Mouse (Mus musculus) right cerebral cortex, adult 18-20 months (tissue): ENCODE results near the gene Slc2a9.
A peak's percentile ranks its signal among the peaks of the same experiment; 100 is the strongest.

Source experiments
- DNase-seq: peaks from one replicate; pipeline ENCODE4 v3.0.0; 2022; ENCODE audit warnings: mixed read lengths

Gene Slc2a9

GRCm38 (mm10) chr5:38366650-38367470, 136.1 kb downstream of the Slc2a9 start:
- peak; percentile 28 for DNase-seq

GRCm38 (mm10) chr5:38365521-38365920, 137.4 kb downstream of the Slc2a9 start:
- DNase-seq, result no peak

GRCm38 (mm10) chr5:38364396-38364795, 138.5 kb downstream of the Slc2a9 start:
- peak; percentile 79 for DNase-seq

DNA sequence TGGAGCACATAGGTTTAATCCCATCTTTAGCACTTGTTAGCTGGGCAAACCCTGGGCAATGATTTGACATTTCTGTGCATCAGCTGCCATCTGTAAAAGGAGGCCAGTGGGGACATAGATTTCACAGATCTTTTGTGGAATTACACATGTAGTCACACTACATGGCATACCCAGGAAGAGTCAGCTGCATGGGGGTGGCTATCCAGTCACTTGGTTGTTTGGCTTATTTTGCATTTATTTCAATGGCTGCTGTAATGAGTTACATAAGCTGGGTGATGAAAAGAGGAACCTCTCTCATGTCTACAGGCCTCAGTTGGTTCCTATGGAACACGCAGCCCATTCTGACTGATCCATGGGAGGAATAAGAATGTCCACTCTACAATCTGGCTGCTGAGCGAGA, 143.2 kb downstream of the Slc2a9 start:
- DNase-seq, result no peak

DNA sequence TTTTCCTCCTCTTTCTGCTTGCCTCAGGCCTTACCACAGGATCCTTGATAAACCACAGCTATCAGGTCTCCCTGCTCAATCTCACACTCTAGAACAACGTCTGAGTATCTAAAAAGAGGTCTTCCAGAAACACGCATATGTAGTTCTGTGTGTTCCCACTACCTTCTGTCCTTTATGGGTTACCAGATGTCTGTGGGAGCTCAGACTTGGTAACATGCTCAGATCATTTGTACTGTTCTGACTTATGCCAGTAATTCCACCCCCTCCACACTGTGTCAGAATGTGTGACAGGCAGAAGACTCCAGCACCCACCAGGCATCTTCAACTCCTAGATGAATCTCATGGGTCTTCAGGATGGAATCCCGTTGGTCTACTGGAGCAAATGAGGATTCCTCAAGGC, 146.0 kb downstream of the Slc2a9 start:
- peak; percentile 31 for DNase-seq

GRCm38 (mm10) chr5:38350351-38350929, 152.5 kb downstream of the Slc2a9 start:
- no peak for DNase-seq

DNA sequence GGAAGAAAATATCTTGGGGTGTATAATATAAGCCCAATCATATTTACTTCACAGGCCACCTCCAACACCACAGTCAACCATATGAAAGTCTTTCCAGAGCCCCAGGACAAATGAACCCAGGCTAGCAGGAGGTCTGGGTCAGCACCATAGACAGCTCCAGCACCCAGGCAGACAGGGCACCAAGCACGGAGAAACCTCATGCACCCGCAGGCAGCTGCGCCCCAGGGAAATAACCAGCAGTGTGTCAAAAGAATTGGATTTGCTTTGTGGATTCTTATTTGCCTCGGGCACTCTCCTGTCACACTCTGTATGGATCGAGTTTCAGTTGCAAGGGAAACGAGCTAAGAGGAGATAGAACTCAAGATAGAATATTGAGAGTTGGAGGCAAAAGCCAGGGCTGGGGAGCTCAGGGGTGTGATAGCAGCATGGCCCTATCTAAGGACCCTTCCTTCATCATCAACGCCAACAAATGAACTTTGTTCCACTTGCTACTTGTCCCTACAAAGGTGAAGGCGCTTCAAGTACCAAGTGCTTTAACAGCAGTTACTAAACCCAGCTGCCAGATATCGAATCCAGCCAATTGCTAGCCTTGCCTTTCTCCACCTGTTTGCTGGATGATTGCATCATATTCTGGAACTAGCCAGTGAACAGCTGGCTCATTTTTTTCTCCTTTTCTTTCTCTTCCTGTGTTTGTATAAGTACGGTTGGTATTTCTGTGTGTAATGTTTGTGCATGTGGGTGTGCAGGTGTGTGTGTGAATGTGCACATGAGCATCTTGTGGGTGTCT, 156.1 kb downstream of the Slc2a9 start:
- no peak for DNase-seq

GRCm38 (mm10) chr5:38343101-38343500, 159.8 kb downstream of the Slc2a9 start:
- no peak for DNase-seq

GRCm38 (mm10) chr5:38334582-38334981, 168.4 kb downstream of the Slc2a9 start:
- no peak for DNase-seq

GRCm38 (mm10) chr5:38333381-38333780, 169.6 kb downstream of the Slc2a9 start:
- no peak for DNase-seq

GRCm38 (mm10) chr5:38318966-38319786, 183.8 kb downstream of the Slc2a9 start, which contains the start of gene Drd5:
Drd5 (plus strand) TSS chr5:38319367.
- no peak for DNase-seq

DNA sequence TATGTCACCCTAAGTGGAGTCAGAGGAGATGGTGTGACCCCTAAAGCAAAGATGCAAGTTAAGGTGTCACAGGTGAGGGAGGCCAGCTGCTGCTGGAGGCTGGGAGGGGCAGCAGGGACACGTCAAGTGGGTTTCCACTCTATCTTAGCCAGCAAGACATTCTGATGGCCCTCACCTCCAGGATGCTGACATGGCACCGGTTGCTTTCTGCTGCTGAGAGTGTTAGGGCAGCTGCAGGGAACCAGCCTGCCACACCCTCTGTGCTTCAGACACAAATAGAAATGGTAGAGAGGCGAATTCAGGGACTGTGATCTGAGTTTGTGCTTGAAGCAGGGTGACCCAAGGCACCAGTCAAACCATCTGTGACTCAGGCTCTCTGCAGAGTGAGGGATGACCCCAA, 193.1 kb downstream of the Slc2a9 start:
- DNase-seq, result no peak

DNA sequence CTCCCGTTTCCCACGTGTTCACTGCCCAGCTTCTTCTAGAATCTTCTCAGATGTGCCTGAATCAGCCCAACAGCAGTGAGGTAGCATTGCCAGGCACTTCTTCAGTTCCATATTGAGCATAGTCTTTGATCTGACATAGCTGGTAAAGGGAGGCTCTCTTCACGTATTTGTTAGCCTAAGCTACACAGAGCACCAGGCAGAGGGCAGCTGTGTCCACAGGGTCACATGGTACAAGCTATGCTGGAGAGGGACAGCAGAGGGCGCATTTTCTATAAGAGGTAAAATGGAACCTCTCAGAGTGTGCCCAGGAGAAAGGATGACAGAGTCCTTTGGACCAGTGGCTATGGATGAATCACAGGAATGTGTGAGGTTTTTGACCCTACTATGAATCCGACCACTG, 194.1 kb downstream of the Slc2a9 start:
- DNase-seq, result peak; percentile 59

DNA sequence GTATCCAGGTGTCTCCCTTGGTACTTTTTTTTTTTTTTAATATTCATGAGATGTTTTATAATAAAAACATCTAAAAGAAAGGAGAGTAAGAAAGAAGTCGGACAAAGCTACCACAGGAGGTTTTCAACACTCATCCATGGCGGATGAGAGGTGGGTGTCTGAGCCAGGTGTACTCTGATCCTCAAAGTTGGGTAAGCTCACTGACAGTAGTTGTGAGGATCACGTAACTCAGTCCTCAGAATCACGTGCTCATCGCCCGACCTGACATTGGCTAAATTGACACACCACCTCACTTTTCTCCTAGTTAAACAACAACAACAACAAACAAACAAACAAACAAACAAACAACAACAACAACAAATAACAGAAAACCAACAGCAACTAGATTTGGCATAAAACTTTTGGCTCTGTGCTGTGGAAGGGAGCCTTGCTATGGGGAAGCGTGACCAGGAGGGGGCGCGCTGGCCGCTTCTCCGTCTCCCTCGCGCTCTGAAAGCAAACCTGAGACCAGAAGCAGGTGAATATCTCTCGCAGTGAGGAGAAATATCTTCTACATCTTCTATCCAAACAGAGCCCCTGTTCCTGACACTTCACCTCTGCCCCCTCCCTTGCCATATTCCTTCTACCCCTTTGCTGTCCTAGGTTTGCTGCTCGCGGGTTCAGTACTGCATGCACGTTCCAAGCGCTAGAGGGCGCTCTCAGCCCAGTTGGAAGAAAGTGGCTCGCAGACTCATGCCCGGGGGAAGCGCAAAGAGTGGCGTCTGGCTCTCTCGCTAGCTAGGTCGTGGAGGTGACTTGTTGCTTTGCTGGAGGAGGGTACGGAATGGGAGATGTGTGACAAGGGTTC, 195.5 kb downstream of the Slc2a9 start:
- peak; percentile 90 for DNase-seq

DNA sequence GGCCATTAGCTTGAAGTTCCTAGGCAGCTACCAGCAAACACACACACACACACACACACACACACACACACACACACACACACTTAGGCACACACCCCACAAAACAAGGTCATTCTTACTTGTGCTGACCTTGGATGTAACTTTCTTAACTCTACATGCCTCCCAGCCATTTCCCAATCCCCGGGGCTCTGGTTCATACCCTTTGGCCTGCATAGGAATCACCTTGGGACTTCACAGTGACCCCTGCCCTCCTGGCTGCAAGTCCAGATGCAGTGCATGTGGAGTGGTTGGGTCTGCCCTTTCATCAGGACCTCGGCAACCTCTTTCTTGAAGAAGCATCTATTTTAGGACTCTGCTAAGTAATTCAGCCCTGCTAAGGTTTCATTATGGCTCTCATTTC, 197.7 kb downstream of the Slc2a9 start:
- DNase-seq, result no peak

GRCm38 (mm10) chr5:38302651-38303050, 200.3 kb downstream of the Slc2a9 start:
- DNase-seq, result no peak

- DNase-seq, result no peak
Measured at GRCm38 (mm10) chr5:38301761-38302411, 201.1 kb downstream of the Slc2a9 start.
